Mouse (Mus musculus) spleen, postnatal 4 days (tissue): Measurements from ENCODE around the gene Nob1.

Experiments used
- DNase-seq, 2 experiments: peaks; one replicate each; pipeline ENCODE4 v3.0.0; 2022; ENCODE audit warnings: low spot score in 2 of 2

Nob1 gene

GRCm38 (mm10) chr8:107386171-107386570 is 38.7 kb downstream of the Nob1 start:
- no peak for DNase-seq

GRCm38 (mm10) chr8:107385063-107385462 is 39.8 kb downstream of the Nob1 start:
- DNase-seq: no peak

- DNase-seq: no peak
Observed at GRCm38 (mm10) chr8:107384651-107385050, 40.2 kb downstream of the Nob1 start.

- no peak for DNase-seq
Observed at GRCm38 (mm10) chr8:107382898-107383297, 42.0 kb downstream of the Nob1 start.

GRCm38 (mm10) chr8:107381666-107382065 is 43.2 kb downstream of the Nob1 start:
- DNase-seq: no peak

GRCm38 (mm10) chr8:107380734-107381133 is 44.1 kb downstream of the Nob1 start:
- no peak for DNase-seq

- no peak for DNase-seq
Observed at GRCm38 (mm10) chr8:107377346-107377745, 47.5 kb downstream of the Nob1 start.

GRCm38 (mm10) chr8:107370311-107370710 is 54.5 kb downstream of the Nob1 start:
- DNase-seq: no peak
